In the genomic region with DNA sequence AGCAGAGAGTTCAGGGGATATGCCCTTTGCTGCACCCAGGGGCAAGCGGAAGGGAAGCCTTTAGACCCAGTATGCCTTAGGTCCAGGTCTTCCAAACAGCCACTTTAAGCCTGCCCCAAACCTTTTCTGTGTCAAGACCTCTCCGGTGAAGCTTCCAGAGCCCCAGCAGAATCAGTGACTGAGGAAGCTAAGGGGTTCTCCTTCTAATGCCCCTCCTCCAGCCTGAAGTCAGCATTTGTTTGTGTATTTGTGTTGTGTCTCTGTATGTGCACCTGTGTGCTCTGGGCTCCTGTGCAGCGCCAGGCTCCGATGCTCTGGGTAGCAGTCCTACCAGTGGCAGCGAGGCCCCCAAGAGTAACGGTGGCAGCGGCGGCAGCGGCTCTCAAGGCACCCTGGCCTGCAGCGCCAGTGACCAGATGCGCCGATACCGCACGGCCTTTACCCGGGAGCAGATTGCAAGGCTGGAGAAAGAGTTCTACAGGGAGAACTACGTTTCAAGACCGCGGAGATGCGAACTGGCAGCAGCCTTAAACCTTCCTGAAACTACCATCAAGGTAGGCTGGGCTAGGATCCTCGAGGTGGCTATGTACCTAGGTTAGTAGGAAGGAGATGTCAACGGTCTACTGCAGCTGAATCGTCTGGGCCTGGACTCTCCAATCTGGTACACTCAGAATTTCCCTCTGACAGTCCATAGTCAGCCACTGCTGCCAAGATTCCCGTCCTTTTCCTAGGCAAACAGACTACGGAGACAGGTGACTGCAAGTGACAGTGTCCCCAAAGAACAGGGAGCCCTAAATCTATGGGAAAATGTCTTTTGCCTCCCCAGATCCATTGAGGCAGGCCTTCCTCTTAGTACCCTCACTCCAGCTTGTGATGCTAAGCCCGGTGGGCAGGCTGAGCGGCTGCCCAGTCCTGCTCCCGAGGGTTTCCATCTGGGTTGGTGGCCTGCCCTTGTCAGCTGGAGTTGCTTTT, we compare ENCODE assay signal across 10 mouse cellular contexts. TPM values are rescaled to one million over a fixed set of nuclear protein-coding genes. Genes with fewer than 3 reads are reported as not detected.
DNase-seq lines count a peak whose midpoint lies in the region; ATAC-seq and TF ChIP-seq lines count a peak whose summit lies in the region.
"Had no signal": no experiment of that assay in that cellular context is flagged by ENCODE, and none has a peak within 500 bp of the region (broad histone marks: within the 10 kb centered on the region; RNA-seq: fewer than 3 reads in every experiment).

No protein-coding gene starts in this region.

- peak overlapping the region; percentile 54; the same call in 1 of the 2 replicates for H3K4me2 ChIP-seq in kidney, postnatal 0 days (ENCODE audit: low read length)
- peak overlapping the region; percentile 52 for H3K4me2 ChIP-seq in hindbrain, embryonic 16.5 days (ENCODE audit: low read length)

- ATAC-seq in kidney, postnatal 0 days (replicated peaks; ENCODE audit: low FRiP score, low read depth): no peak
- no peak for ATAC-seq in hindbrain, embryonic 16.5 days

- H3K27me3 ChIP-seq in kidney, postnatal 0 days (ENCODE audit: insufficient read depth, low read length): peaks cover 92% of the 10 kb centered on the region
- H3K27me3 ChIP-seq in kidney, adult 2 months (replicated peaks; ENCODE audit: control insufficient read depth, insufficient read depth, low read length): peaks cover 11% of the 10 kb centered on the region
- peaks cover 79% of the 10 kb centered on the region for H3K27me3 ChIP-seq in hindbrain, embryonic 16.5 days (replicated peaks; ENCODE audit: control insufficient read depth, insufficient read depth, low read length)

- 12% methylated on average over 27 of the region's 27 CpGs for WGBS in kidney, postnatal 0 days
- 12% methylated on average over 27 of the region's 27 CpGs for WGBS in kidney, adult 2 months
- WGBS in hindbrain, embryonic 16.5 days: 2% methylated on average over 27 of the region's 27 CpGs

- no peak overlapping the region for H3K27ac ChIP-seq in kidney, postnatal 0 days
- H3K27ac ChIP-seq in kidney, adult 2 months (ENCODE audit: insufficient read depth, low read depth, low read length): no peak overlapping the region
- H3K27ac ChIP-seq in hindbrain, embryonic 16.5 days (ENCODE audit: low read depth, low read length): no peak overlapping the region

- peaks cover 11% of the 10 kb centered on the region for H3K4me1 ChIP-seq in kidney, postnatal 0 days (replicated peaks; ENCODE audit: insufficient read depth, low read length)
- H3K4me1 ChIP-seq in kidney, adult 2 months (ENCODE audit: control insufficient read depth, insufficient read depth, low read length): no peaks in the 10 kb centered on the region
- peaks cover 7% of the 10 kb centered on the region for H3K4me1 ChIP-seq in hindbrain, embryonic 16.5 days (ENCODE audit: control insufficient read depth, insufficient read depth, low read depth, low read length)

- no peak overlapping the region for H3K9ac ChIP-seq in kidney, postnatal 0 days (ENCODE audit: low read depth, low read length)
- H3K9ac ChIP-seq in hindbrain, embryonic 16.5 days (ENCODE audit: low read depth, low read length): no peak overlapping the region

- H3K9me3 ChIP-seq in kidney, postnatal 0 days (replicated peaks; ENCODE audit: low read length): no peaks in the 10 kb centered on the region
- no peaks in the 10 kb centered on the region for H3K9me3 ChIP-seq in hindbrain, embryonic 16.5 days (ENCODE audit: control insufficient read depth, low read length)

- no peak for TF ChIP-seq POLR2A in kidney, adult 2 months (IDR thresholded peaks at IDR 0.05; ENCODE audit: low read depth, low read length)

- H3K4me3 ChIP-seq in kidney, postnatal 0 days (replicated peaks; ENCODE audit: low read depth, low read length): peak overlapping the region; percentile 26; the same call in 1 of the 2 replicates
- no peak overlapping the region for H3K4me3 ChIP-seq in kidney, adult 2 months (ENCODE audit: insufficient read depth, low read depth, low read length)
- H3K4me3 ChIP-seq in hindbrain, embryonic 16.5 days (ENCODE audit: low read length): peak overlapping the region; percentile 30; the same call in 1 of the 2 replicates

- no peak for TF ChIP-seq CTCF in kidney, postnatal 0 days (IDR thresholded peaks at IDR 0.05; ENCODE audit: low read depth)
- TF ChIP-seq CTCF in kidney, adult 2 months (conservative IDR thresholded peaks at IDR 0.05; ENCODE audit: insufficient read depth, insufficient read length, low read depth, low read length): no peak

- DNase-seq in embryo, embryonic 9.5 days (ENCODE audit: extremely low spot score): peak; percentile 14
- no peak for DNase-seq in embryo, embryonic 11 days
- DNase-seq in kidney, postnatal 0 days (ENCODE audit: low spot score): no peak
- DNase-seq in kidney, adult 2 months: no peak
- peak; percentile 56 for DNase-seq in neural tube, embryonic 10.5 days (ENCODE audit: extremely low spot score, low spot score)
- DNase-seq in frontal cortex, adult 2 months (ENCODE audit: extremely low spot score in 1 of 2, low spot score in 1 of 2): no peak
- DNase-seq in cerebellum, adult 9-10 months: no peak
- DNase-seq: liver had no signal

- no peaks in the 10 kb centered on the region for H3K36me3 ChIP-seq in kidney, postnatal 0 days (ENCODE audit: insufficient read depth, low read length)
- H3K36me3 ChIP-seq in kidney, adult 2 months (ENCODE audit: control insufficient read depth, insufficient read depth, low read length): no peaks in the 10 kb centered on the region
- no peaks in the 10 kb centered on the region for H3K36me3 ChIP-seq in hindbrain, embryonic 16.5 days (ENCODE audit: control insufficient read depth, insufficient read depth, low read length)

RNA-seq across cellular contexts. Expression of gene Evx1, which starts 2.4 kb away (rescaled TPM):
- polyA plus RNA-seq in kidney, postnatal 0 days (2015; fragmentation: Nextera tagmentation; extraction: Ambion mirVana): not detected in 2 replicates
- polyA plus RNA-seq in kidney, adult 2 months (2012; rRNA removed): not detected in 2 replicates
- 1.1 and 1.5 TPM in 2 replicates for polyA plus RNA-seq in hindbrain, embryonic 16.5 days (2015; fragmentation: Nextera tagmentation; extraction: Ambion mirVana)
- not detected in 2 replicates for polyA plus RNA-seq in frontal cortex, adult 2 months (2012; rRNA removed)
- polyA plus RNA-seq: Patski had no signal

RNA-seq across cellular contexts. Expression of gene Hoxa13, which starts 55.0 kb away (rescaled TPM):
- not detected in 2 replicates for polyA plus RNA-seq in kidney, postnatal 0 days (2015; fragmentation: Nextera tagmentation; extraction: Ambion mirVana)
- not detected in 2 replicates for polyA plus RNA-seq in kidney, adult 2 months (2012; rRNA removed)
- polyA plus RNA-seq in hindbrain, embryonic 16.5 days (2015; fragmentation: Nextera tagmentation; extraction: Ambion mirVana): not detected in 2 replicates
- not detected in 2 replicates for polyA plus RNA-seq in frontal cortex, adult 2 months (2012; rRNA removed)

Comparison
In these comparisons a context has a peak if more than half of its experiments do, and no peak if none do; other contexts are left out.
1. DNase-seq: peak in embryo, embryonic 9.5 days (single experiment) and neural tube, embryonic 10.5 days (single experiment); none in embryo, embryonic 11 days (single experiment), kidney, postnatal 0 days (single experiment), kidney, adult 2 months (single experiment), frontal cortex, adult 2 months (0 of 2) and cerebellum, adult 9-10 months (single experiment).